Mouse (Mus musculus) subcutaneous adipose tissue, adult 2 months (tissue): ENCODE results near the gene Eif3a. TPM values are rescaled to one million over a fixed set of nuclear protein-coding genes. Genes with fewer than 3 reads are reported as not detected.

ENCODE experiments used
- polyA plus RNA-seq: library from polyadenylated mRNA; depleted of rRNA; stranded (reverse); fragments of >200 nt; gene quantifications from 2 replicates; pipeline ENCODE4 v1.2.3, GENCODE M21; 2012; ENCODE audit warnings: low replicate concordance; rRNA removed

Gene Eif3a
- polyA plus RNA-seq = 23.7 and 60.3 TPM in 2 replicates

DNA sequence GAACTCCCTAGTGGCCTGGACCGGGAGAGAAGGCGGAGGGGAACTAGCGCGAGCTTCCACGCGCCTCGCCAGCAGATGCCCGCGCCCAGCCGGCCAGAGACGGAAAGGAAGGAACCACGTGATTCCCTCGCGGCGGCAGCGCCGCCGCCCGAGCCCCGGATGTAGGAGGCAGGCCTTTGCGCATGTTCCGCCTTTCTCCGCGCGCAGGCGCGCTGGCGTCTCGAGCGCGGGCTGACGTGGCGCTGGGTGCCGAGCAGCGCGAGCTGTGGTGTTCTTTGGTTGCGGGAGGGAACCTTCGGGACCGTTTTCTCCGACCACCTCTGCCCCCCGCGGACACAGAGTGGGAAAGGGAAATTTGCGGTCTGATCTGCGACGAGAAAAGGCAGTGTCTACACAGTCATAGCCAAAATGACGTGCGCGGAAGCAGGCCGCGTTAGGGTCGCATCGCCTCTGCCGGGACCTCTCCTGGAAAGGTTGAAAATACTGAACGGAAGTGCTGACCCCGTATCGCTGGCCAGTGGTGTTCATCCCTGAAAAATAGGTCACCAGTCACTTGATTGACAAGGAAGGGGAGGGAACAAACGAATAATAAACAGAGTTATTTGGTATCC, at the start of gene Eif3a:
Gene Eif3a (minus strand): TSS at position 108 of the 611 bp plus-strand sequence.

DNA sequence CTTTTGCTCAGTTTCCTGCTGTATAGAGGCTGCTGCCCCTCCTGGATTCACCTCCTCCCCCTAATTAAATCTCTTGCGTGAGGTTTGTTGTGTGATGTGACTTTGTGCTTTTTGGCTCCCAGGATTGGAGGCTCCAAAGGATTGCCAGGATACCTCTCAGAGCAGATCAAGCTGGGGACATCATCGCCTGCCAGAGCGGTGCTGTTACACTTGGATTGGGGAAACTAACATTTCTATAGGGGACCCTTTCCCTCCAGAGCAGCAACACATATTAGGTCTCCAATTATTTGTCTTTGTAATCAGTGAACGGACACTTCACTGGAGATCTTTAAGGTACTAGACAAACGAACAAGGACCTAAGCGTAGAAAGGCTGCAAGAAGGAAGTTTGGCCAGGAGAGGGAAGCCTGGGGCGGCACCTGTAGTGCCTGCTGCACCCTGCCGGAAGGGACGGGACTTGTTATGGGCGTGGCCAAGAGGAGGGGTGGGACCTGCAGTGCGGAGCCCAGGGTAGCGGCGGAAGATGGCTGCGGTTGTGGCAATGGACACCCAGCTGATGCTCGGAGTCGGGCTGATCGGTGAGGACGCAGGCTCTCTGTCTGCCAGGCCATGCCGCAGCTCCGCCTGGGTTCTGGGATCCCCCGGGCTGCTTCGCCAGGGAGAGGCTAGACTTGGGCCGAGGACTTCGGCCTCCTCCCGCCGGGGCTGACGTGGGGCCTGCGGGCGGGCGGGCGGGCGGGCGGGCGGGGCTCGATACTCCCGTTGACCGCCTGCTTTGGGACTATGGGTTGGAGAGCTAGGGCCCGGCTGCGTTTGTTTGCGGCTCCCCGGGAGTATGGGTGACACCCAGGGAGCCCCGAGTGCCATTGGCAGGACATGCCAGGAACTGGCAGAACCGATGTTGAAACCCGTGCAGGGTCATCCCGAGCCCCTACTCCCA, 20.9 kb upstream of the Eif3a start, which contains the start of gene Fam45a:
Gene Fam45a (plus strand): TSS at position 488 of the 938 bp plus-strand sequence.

DNA sequence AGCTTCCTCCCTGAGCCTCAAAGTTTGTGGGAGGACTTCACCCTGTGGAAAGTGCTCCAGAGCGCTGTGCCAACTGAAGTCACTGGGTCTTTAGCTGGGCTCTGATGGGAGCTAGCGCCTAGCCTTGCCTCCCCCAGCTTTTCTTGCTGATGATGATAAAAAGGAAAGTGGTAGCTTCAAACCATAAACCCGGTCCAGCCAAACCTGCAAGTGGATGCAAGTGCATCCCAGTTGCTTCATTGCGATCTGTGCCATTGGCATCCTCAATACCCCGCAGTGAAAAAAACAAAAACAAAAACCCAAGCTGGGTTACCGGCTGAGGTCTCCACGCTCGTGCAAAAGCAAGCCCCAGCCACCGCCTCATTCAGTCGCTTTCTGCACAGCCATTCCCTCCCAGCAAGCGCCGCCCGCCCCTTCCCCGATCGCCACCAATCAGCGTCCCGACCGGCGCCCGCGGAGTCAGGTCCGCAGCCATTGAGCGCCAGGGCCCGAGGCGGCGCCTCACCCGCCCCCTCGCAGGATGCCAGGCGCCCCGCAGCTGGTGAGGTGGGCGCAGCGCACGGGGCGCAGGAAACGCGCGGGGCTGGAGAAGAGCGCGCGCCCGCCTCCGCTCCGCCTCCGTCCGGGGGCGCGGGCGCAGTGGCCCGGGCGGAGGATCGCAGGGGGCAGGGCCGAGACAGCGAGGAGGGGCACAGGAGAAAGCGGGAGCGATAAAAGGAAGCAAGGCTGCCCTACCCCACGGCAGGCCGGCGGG, 34.8 kb downstream of the Eif3a start, which contains the start of gene Nanos1:
Gene Nanos1 (plus strand): TSS at position 550 of the 754 bp plus-strand sequence.

Other genes with a start within 250 kb of the Eif3a start
- gene Cacul1, start 209.6 kb downstream of the Eif3a start, polyA plus RNA-seq = 8.0 and 11.8 TPM in 2 replicates
- 0.06 and 0.31 TPM in 2 replicates for gene Nanos1, start 34.7 kb downstream of the Eif3a start, polyA plus RNA-seq
- gene Fam45a, start 20.9 kb upstream of the Eif3a start, polyA plus RNA-seq = 14.7 and 17.8 TPM in 2 replicates
- gene Sfxn4, start 70.8 kb upstream of the Eif3a start, polyA plus RNA-seq = 2.9 and 7.3 TPM in 2 replicates
- 205 and 274 TPM in 2 replicates for gene Prdx3, start 83.9 kb upstream of the Eif3a start, polyA plus RNA-seq
- gene Grk5, start 99.1 kb upstream of the Eif3a start, polyA plus RNA-seq = 4.4 and 11.3 TPM in 2 replicates